Mouse (Mus musculus): ENCODE data around the gene Lpar5. TPM values are rescaled to one million over a fixed set of nuclear protein-coding genes. Genes with fewer than 3 reads are reported as not detected.
"Not testable (repeated sequence)": the region's sequence is repeated elsewhere in the genome, so short reads cannot be mapped to it uniquely, and the experiment has no call there.

Lpar5 gene
- 1 to 10 TPM; 1.1 to 1.4 TPM for total RNA-seq (2021)
- long read RNA-seq: 0 reads

DNA sequence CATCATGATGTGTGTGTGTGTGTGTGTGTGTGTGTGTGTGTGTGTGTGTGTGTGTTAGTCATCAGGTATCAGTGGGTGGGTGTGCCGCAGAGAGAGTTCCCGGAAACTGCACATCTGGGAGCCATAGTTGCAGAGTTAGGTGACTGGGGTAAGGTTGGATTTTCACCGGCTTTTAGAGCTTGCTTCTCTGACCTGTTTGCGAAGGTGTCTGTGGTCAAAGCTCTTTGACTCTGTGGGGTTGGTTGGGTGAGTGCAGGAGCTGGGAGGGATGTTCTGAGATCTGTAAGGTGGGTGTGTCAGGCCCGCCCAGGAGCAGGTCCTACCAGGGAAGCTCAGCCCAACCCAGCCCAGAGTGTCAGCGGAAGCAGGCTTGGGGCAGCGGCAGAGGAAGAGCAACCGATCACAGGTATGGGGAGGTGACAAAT lies at the start of gene Lpar5:
Gene Lpar5 (plus strand): TSS at position 350 of the 425 bp plus-strand sequence.
- DNase-seq (ENCODE audit: low spot score in 2 of 2): no peak

DNA sequence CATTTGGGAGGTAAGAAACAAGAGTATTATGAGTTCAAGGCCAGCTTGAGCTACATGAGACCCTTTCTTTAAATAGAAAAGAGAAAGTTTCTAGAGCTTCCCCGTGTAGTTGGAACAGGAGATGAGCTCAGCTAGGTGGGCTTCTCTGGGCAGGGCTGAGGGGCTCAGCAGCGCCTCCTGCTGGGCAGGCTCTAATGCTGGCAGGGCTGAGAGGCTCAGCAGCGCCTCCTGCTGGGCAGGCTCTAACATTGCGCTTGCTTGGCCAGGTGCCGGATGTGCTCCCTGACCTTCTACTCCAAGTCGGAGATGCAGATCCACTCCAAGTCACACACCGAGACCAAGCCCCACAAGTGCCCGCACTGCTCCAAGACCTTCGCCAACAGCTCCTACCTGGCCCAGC lies 37.2 kb upstream of the Lpar5 start:
- DNase-seq (ENCODE audit: low spot score in 2 of 2): peak; percentile 54

DNA sequence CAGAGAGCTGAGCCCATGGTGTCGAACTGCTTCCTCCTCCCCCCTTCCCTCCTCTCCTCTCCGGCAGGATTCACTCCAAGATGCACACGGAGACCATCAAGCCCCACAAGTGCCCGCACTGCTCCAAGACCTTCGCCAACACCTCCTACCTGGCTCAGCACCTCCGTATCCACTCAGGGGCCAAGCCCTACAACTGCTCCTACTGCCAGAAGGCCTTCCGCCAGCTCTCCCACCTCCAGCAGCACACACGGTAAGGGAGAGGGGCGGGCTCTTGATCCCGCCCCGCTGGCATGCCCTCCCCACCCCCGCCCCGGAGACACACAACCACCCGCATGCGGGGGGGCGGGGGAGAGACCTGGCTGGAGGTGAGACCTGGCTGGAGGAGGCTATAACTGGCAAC lies 36.1 kb upstream of the Lpar5 start:
- DNase-seq (ENCODE audit: low spot score in 2 of 2): no peak

DNA sequence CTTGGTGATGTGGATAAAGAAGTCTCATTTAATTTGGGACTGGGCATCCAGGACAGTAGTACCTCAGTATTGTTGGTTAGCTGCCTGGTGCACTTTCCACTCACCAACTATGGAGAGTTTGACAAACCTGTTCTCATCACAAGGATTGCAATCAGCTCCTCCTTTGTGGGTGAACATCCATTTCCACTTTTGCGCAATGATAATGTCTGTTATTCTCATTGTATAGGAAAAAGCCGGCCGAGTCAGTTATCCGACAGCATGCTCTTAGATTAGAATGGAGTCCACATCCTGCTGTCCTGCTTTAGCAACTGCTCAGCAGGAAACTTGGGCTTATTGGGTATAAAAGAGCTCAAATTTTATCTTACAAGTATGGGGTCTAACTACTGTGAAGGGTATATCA lies 29.1 kb upstream of the Lpar5 start:
- no peak for DNase-seq (ENCODE audit: low spot score in 2 of 2)

DNA sequence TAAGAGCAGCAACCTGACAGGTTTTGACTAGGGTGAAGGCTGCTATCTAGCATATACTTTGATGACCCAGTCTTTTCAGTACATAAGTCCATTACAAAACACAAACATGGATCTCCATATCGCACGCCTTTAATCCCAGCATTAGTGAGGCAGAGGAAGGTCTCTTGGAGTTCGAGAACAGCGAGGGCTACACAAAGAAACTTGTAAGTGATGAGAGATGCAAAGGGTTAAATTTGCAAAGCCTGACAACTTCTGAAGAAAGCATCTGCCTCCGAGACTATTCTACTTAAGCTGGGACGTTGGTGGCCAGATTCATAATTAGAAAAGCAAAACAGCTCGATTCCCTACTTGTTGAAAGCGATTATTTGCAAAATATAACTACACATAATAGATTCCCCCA lies 28.6 kb upstream of the Lpar5 start:
- DNase-seq (ENCODE audit: low spot score in 2 of 2): no peak

DNA sequence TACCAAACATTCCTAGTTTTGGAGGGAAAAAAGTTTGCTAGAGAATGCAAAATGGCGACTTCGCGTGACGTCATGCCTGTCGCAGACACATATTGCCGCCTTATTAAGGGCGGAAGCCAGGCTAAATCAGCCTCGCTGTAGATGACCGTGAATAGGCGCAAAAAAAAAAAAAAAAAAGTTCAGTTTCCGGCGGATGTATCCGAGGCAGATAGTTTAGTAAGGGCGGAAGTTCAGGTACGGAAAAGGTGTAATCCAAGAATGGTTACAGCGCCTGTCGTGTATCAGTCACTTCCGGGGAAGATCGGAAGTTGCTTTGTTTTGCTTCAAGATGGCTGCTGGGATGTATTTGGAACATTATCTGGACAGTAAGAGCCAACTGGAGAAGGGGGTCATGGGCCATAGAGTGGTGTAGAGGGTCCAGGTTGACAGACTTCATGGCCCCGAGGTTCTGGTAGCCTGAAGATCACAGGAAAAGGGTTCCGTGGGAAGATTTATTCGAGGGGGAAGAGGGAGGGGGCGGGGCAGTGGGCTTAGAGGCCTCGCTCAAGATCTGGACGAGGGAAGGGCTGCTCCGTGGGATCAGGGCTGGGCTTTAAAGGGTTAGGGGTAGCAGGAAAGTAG lies 28.1 kb upstream of the Lpar5 start, which contains the start of gene Ing4:
Gene Ing4 (plus strand): TSS at position 228 of the 621 bp plus-strand sequence.
- peak; percentile 84 to 87 for DNase-seq (ENCODE audit: low spot score in 2 of 2)

DNA sequence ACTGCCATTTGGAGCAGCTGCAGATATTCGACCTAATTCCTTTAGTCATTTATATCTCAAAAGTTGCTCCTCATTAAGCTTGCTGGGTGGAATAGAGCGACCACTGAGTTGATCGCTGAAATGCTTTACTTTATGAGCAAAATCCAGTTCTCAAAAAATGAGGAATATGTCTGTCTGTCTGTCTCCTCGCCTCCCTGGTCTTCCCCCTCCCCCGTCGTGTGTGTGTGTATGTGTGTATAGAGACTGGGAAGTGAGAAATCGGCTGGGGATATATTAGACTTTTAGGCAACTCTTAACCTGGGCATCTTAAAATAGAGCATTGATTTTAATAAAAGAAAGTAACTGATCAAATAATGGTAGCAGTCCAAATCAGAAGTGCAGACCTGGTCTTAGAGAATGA lies 27.5 kb upstream of the Lpar5 start:
- no peak for DNase-seq (ENCODE audit: low spot score in 2 of 2)

DNA sequence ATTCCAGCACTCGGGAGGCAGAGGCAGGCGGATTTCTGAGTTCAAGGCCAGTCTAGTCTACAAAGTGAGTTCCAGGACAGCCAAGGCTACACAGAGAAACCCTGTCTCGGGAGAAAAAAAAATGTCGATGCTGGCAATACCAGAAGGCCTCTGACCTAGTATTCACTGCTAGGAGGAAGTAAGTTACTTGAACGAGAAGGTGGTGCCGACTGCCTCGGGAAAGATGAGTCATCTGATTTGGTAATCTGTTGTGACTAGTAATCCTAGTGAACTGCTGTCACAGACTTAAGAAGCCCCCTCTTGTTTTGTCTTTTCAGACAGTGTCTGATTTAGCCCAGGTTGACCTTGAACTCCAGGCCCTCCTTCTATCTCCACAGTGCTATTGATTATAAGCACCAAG lies 26.7 kb upstream of the Lpar5 start:
- DNase-seq (ENCODE audit: low spot score in 2 of 2): no peak

DNA sequence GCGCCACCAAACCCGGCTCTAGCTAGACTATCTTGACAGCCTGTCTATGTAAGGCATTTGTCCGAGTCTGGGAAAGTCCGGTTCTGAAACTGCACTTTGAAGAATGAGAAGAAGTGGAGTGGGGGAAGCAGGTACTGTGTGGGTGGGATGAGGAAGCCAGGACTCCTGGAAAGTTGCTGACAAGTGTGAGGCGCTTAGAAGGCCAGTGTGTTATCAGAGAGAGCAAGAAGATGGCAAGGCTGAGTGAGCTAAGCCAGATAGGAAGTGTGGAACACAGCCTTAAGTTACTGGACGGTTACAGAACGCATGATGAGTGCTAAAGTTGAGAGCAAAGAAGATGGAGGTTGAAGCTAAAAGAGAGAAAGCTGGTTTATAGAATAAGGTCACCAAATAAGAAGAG lies 25.6 kb upstream of the Lpar5 start:
- DNase-seq (ENCODE audit: low spot score in 2 of 2): no peak

DNA sequence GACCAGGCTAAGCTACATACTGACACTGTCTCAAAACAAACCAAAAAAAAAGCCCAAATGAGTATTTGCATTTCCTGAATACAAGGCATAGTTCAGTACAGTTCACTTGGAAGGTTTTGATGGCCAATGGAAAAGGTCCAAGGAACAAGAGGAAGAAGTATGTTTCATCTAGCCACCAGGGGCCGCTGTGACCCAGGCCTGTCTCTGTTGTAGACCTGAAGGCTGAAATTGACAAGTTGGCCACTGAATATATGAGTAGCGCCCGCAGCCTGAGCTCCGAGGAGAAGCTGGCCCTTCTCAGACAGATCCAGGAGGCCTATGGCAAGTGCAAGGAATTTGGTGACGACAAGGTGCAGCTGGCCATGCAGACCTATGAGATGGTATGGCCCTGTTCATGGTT lies 21.0 kb upstream of the Lpar5 start:
- DNase-seq (ENCODE audit: low spot score in 2 of 2): peak; percentile 84 to 89

DNA sequence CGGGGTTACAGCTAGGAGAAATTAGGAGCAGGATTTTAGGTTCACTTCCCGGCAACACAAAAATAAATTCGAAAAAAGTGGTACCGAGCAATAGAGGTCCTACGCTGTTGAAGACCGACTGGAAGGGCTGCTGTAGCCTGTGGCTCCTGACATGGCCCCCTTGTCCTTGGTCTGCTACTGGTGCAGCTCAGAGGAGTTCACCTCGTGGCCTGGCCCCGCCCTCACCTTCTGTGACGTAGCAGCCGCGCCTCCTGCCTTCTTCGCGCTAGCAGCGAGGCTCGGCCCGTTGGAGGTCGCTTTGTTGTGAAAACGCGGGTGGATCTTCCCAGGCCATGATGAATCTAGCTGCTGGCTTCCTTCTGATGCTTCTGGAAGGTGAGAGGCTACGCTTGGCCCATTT lies 18.0 kb upstream of the Lpar5 start, which contains the start of gene Acrbp:
Gene Acrbp (plus strand): TSS at position 12 of the 400 bp plus-strand sequence.
- DNase-seq (ENCODE audit: low spot score in 2 of 2): no peak

DNA sequence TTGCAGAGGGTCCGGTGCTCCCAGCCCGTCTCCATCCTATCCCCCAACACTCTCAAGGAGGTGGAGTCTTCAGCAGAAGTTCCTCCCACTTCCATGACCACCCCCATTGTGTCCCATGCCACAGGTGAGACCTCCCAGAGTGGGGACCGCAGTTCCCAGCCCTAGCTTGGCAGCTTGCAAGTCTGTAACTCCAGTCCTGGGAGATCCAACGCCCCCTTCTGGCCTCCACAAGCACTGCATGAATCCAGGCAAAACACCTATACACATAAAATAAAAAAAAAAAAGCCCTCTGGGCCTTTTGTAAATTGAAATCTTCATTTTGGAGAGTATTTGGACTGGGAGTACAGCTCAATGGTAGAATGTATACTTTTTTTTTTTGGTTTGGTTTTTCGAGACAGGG lies 16.5 kb upstream of the Lpar5 start:
- DNase-seq (ENCODE audit: low spot score in 2 of 2): no peak

DNA sequence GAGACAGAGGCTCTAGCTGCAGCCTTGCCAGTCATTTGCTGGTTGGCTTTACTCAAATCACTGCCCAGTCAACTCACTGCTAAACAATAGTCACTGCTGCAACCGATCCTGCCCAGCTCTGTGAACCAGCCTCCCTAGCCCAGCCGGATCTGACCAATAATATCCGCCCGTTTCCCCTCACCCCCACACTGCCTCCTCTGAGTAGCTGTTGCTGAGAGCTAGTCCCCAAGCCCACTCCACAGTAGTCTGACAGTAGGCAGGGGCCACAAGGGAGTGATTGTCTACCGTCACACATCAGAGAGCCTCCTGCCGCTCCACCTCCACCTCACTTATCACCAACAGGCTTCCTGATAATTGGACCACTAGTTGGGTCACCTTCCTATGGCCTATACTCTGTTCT lies 6.2 kb upstream of the Lpar5 start:
- DNase-seq (ENCODE audit: low spot score in 2 of 2): no peak

DNA sequence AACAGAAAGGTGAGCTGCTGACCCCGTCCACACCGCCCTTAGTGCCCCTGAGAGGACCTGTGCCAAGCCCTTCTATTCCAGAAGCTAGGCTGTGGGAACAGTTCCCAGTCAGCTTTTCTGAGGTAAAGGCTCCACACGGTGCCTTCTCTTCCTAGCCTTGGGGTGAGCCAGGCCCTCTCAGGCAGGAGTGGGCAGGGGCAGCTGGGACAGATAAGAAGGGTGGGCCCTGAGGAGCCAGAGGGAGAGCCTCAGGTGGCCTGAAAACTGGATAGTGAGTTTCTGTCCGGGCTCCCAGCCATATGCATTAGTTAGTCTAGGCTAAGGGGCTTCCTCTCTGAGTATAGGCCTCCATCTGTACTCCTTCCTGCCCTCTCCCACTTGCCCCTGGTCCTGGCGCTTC lies 5.2 kb upstream of the Lpar5 start:
- no peak for DNase-seq (ENCODE audit: low spot score in 2 of 2)

DNA sequence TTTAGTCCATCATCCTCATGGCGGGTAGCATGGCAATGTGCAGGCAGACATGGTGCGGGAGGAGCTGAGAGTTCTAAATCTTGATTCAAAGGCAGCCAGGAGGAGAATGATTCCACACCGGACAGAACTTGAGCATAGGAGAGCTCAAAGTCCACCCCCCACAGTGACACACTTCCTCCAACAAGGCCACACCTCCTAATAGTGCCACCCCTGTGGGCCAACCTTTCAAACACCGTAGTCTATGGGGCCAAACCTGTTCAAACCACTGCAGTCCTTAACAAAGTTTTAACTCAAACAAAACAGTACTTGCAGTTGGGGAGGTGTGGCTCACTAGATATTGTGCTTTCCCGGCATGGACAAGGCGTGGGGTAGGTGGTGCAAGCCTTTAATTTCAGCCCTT lies 3.8 kb upstream of the Lpar5 start:
- DNase-seq (ENCODE audit: low spot score in 2 of 2): no peak

DNA sequence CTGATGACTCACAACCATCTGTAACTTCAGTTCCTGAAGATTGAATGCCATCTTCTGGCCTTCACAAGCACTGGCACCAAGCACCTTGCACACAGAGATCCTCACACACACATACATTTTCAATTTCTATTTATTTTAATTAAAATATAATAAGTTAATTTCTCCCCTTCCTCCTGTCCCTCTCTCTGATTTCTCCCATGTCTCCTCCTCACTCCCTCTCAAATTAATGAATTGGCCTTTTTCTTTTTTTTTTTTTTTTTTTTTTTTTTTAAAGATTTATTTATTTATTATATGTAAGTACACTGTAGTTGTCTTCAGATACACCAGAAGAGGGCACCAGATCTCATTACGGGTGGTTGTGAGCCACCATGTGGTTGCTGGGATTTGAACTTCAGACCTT lies 2.5 kb upstream of the Lpar5 start:
- DNase-seq (ENCODE audit: low spot score in 2 of 2): not testable (repeated sequence)

DNA sequence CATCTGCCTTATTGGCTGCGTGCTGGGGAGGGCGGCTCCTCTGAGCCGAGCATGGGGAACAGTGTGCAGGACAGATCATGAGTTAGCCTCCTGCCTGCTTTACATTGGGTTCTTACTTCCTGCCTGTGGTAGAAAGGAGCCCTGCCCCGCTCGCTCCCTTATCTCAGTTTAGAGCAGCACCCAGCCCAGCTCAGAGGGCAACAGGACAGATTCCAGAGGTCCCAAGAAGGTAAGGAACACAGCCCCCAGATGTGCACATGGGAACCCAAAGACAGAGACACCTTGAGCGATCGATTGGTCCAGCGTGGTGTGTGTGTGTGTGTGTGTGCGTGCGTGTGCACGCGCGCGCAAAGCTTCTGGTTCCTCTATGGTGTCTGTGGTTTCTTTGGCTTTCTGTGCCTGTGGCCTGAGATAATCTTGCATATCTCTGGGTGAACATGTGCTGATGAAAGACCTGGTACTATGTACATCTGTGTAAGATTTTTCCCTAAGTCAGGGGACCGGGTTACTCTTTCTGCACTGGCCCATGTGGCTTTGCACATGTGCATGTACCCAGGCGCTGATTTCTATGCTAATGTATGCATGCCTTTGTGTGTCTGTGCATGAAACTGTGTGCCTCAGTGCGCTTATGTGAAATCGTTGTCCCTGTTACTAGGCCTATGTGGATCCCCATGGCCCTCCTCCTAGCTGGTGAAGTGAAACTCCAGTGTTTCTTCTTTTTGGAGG lies 3.6 kb downstream of the Lpar5 start:
- no peak for DNase-seq (ENCODE audit: low spot score in 2 of 2)

DNA sequence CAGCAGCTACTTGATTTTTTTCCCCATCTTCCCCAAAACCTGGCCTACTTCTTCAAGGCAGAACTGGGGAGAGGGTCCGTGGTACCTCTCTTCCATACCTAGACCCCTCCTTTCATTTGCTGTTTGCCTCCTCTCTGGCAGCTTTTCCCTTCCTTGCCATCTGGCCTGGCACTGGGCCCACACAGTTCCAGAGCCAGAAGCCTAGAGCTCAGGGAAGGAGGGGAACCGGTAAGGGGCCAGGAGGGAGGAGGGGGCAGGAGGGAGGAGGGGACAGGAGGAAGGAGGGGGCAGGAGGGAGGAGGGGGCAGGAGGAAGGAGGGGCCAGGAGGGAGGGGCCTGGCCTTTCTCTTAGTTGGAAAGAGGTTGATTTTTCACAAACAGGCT lies 4.2 kb downstream of the Lpar5 start:
- peak; percentile 73 to 77 for DNase-seq (ENCODE audit: low spot score in 2 of 2)

DNA sequence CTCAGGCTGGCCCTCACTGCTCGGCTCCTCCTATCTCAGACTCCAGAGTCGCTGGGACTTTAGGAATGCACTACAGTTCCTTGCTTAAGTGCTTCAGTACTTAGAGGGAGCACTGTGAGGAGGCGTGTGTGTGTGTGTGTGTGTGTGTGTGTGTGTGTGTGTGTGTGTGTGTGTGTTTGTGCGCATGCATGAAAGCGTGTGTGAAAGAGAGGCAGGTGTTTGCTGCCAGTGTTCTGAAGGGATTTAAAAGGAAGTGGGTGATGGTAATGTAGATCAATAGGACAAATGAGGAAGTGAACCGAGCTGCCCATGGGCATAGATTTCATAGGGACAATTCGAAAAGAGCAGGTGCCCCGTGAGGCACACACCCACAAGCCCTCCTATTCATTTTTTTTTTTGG lies 6.1 kb downstream of the Lpar5 start:
- no peak for DNase-seq (ENCODE audit: low spot score in 2 of 2)

DNA sequence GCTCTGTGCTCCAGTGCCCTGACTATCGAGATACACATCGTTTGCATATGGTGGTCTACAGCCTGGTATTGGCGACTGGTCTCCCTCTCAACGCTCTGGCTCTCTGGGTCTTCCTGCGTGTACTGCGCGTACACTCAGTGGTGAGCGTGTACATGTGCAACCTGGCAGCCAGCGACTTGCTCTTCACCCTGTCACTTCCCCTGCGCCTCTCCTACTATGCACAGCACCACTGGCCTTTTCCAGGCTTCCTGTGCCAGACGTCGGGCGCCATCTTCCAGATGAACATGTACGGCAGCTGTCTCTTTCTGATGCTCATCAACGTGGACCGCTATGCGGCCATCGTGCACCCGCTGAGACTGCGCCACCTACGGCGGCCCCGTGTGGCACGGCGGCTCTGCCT lies 13.7 kb downstream of the Lpar5 start:
- DNase-seq (ENCODE audit: low spot score in 2 of 2): no peak

DNA sequence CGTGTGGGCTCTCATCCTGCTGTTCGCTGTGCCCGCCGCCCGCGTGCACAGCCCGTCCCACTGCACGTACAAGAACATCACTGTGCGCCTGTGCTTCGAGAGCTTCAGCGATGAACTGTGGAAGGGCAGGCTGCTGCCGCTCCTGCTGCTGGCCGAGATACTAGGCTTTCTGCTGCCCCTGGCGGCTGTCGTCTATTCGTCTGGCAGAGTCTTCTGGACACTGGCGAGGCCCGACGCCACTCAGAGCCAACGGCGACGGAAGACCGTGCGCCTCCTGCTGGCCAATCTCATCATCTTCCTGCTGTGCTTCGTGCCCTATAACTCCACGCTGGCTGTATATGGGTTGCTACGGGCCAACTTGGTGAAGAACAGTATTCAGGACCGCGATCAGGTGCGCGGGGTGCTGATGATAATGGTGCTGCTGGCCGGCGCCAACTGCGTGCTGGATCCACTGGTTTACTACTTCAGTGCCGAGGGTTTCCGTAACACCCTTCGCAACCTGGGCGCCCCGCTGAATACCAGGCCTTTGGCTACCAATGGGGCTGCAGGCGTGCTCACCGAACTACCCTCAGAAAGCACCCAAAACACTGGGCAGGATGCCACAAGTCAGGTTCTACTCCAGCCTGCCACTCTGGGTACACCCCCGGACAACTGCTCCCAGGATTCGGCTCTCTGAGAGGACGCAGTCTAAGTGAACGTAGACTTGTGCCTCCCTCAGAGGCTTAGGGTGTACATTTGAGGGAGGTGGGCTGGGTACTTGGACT lies 14.3 kb downstream of the Lpar5 start:
- DNase-seq (ENCODE audit: low spot score in 2 of 2): peak; percentile 91 to 92

DNA sequence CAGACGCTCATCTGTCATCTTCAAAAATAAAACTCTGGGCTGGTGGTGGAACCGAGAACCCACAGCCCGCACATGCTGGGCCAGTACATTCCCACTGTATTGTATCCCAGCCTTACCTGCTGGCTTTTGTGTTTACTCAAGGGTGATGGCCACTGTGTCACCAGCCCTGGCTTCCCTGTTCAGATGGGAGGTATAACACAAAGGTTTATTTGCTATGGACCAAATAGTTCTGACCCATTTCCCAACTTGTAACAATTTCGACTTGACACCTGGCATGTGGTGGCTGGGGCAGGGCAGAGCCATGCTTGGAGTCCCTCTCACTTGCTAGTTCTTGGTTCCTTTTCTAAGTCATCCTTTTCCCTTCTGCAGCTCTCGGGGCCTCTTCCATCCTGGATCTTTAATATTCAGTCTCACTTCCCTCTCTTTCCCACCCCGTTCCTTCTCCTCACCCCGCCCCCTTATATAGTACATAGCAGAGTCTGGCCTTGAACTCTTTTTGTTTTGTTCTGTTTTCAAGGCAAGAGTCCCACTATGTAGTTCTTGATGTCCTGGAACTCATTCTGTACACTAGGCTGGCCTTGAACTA lies 15.2 kb downstream of the Lpar5 start:
- DNase-seq (ENCODE audit: low spot score in 2 of 2): no peak
